Mouse (Mus musculus): Measurements from ENCODE around the gene Epha1. TPM values are rescaled to one million over a fixed set of nuclear protein-coding genes. Genes with fewer than 3 reads are reported as not detected.

Epha1 gene
- polyA plus RNA-seq, 1 experiment from 2014 or later = 18.8 TPM

DNA sequence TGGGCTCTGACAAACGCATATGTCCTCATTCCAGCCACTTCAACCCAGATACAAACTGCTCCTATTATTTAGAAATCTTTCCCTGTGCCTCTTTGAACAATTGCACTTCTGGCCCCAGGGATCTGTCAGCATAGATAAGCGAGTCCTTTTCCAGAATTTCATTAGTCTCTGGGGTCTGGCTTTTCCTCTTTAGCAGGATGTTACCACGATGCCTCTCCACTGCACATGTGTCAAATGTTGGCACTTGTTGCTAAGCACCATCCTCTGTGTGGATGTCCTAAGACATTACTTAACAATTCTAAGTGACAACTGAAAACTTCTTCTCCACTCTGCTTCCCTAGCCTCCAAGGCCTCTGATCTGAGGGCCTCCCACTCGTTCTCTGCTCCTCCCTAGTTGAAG, 2.9 kb upstream of the Epha1 start:
- H3K4me1 ChIP-seq (replicated peaks; ENCODE audit: control insufficient read depth, insufficient read depth, low read length) = peaks cover 37% of the 10 kb centered on the region

GRCm38 (mm10) chr6:42375131-42375530, 2.1 kb upstream of the Epha1 start:
- no peak for ATAC-seq (ENCODE audit: low read depth)
- Histone ChIP-seq H3K27me3 (ENCODE audit: control insufficient read depth, insufficient read depth, low read depth, low read length) (no peaks in the 10 kb centered on the region), H3K27ac (ENCODE audit: low read length) (no peak overlapping the region), H3K36me3 (ENCODE audit: control insufficient read depth, insufficient read depth, low read length) (no peaks in the 10 kb centered on the region), H3K4me2 (ENCODE audit: low read depth, low read length) (no peak overlapping the region), H3K4me1 (replicated peaks; ENCODE audit: control insufficient read depth, insufficient read depth, low read length) (peaks cover 35% of the 10 kb centered on the region), H3K4me3 (ENCODE audit: low read length) (no peak overlapping the region), H3K9me3 (ENCODE audit: control insufficient read depth, low read length) (no peaks in the 10 kb centered on the region), H3K9ac (ENCODE audit: low read length) (no peak overlapping the region)
- 91% methylated on average over 2 of the region's 2 CpGs for WGBS

More for the DNA sequence above, 2.9 kb upstream of the Epha1 start:
- 19% methylated on average over 4 of the region's 4 CpGs for WGBS
- no peak for ATAC-seq (ENCODE audit: low read depth)
- no peaks in the 10 kb centered on the region for H3K36me3 ChIP-seq (ENCODE audit: control insufficient read depth, insufficient read depth, low read length)
- H3K27me3 ChIP-seq (ENCODE audit: control insufficient read depth, insufficient read depth, low read depth, low read length) = no peaks in the 10 kb centered on the region
- H3K27ac ChIP-seq (ENCODE audit: low read length) = no peak overlapping the region
- H3K9me3 ChIP-seq (ENCODE audit: control insufficient read depth, low read length) = no peaks in the 10 kb centered on the region
- H3K9ac ChIP-seq (ENCODE audit: low read length) = no peak overlapping the region; the same call in 1 of the 2 replicates
- no peak overlapping the region for H3K4me2 ChIP-seq (ENCODE audit: low read depth, low read length)
- no peak overlapping the region for H3K4me3 ChIP-seq (ENCODE audit: low read length)

DNA sequence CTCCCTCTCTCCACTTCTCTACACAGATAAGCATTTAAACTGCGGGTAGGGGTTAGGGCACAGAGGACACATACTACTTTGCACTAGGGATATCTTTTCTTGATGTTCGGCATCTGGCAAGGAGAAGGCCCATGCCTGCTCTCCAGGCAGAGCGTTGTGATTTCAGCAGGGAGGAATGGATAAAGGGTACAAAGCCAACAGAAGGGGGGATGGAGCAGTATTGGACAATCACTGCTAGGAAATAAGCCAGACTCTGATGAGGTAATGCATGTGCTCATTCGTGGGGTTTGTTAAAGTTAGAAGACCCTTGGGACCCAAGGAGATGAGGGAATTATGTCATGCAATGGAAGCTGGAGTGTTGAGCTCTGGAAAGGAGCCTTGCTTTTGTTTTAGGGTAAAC, 1.6 kb upstream of the Epha1 start:
- WGBS = 75% methylated on average over 4 of the region's 4 CpGs

GRCm38 (mm10) chr6:42373669-42374430, 782 bp upstream of the Epha1 start:
- 37% methylated on average over 7 of the region's 7 CpGs for whole genome bisulfite sequencing
- H3K4me1 ChIP-seq (replicated peaks; ENCODE audit: control insufficient read depth, insufficient read depth, low read length) = peaks cover 35% of the 10 kb centered on the region
- no peak overlapping the region for H3K27ac ChIP-seq (ENCODE audit: low read length)
- H3K9me3 ChIP-seq (ENCODE audit: control insufficient read depth, low read length) = no peaks in the 10 kb centered on the region
- H3K36me3 ChIP-seq (ENCODE audit: control insufficient read depth, insufficient read depth, low read length) = no peaks in the 10 kb centered on the region
- peak overlapping the region; percentile 68 for H3K4me3 ChIP-seq (ENCODE audit: low read length)
- peak overlapping the region; percentile 82 for H3K9ac ChIP-seq (ENCODE audit: low read length)
- no peak for ATAC-seq (ENCODE audit: low read depth)
- H3K4me2 ChIP-seq (ENCODE audit: low read depth, low read length) = peak overlapping the region; percentile 89
- H3K27me3 ChIP-seq (ENCODE audit: control insufficient read depth, insufficient read depth, low read depth, low read length) = no peaks in the 10 kb centered on the region

More for the DNA sequence above, 1.6 kb upstream of the Epha1 start:
- no peak for ATAC-seq (ENCODE audit: low read depth)
- no peak overlapping the region for H3K4me3 ChIP-seq (ENCODE audit: low read length)
- H3K27me3 ChIP-seq (ENCODE audit: control insufficient read depth, insufficient read depth, low read depth, low read length) = no peaks in the 10 kb centered on the region
- no peak overlapping the region for H3K27ac ChIP-seq (ENCODE audit: low read length)
- no peak overlapping the region for H3K9ac ChIP-seq (ENCODE audit: low read length)
- H3K36me3 ChIP-seq (ENCODE audit: control insufficient read depth, insufficient read depth, low read length) = no peaks in the 10 kb centered on the region
- H3K4me1 ChIP-seq (replicated peaks; ENCODE audit: control insufficient read depth, insufficient read depth, low read length) = peaks cover 35% of the 10 kb centered on the region
- H3K9me3 ChIP-seq (ENCODE audit: control insufficient read depth, low read length) = no peaks in the 10 kb centered on the region
- no peak overlapping the region for H3K4me2 ChIP-seq (ENCODE audit: low read depth, low read length)

GRCm38 (mm10) chr6:42372421-42372815, 650 bp downstream of the Epha1 start:
- H3K36me3 ChIP-seq (ENCODE audit: control insufficient read depth, insufficient read depth, low read length) = no peaks in the 10 kb centered on the region
- no peaks in the 10 kb centered on the region for H3K27me3 ChIP-seq (ENCODE audit: control insufficient read depth, insufficient read depth, low read depth, low read length)
- 34% methylated on average over 9 of the region's 9 CpGs for WGBS
- no peak for ATAC-seq (ENCODE audit: low read depth)
- H3K9ac ChIP-seq (ENCODE audit: low read length) = peak overlapping the region; percentile 82
- H3K4me3 ChIP-seq (ENCODE audit: low read length) = peak overlapping the region; percentile 68
- H3K4me2 ChIP-seq (ENCODE audit: low read depth, low read length) = peak overlapping the region; percentile 89
- peak overlapping the region; percentile 84 for H3K27ac ChIP-seq (ENCODE audit: low read length)
- peaks cover 35% of the 10 kb centered on the region for H3K4me1 ChIP-seq (replicated peaks; ENCODE audit: control insufficient read depth, insufficient read depth, low read length)
- H3K9me3 ChIP-seq (ENCODE audit: control insufficient read depth, low read length) = no peaks in the 10 kb centered on the region

GRCm38 (mm10) chr6:42372001-42372400, 1.1 kb downstream of the Epha1 start:
- peak overlapping the region; percentile 84 for H3K27ac ChIP-seq (ENCODE audit: low read length)
- H3K9ac ChIP-seq (ENCODE audit: low read length) = peak overlapping the region; percentile 82
- peak overlapping the region; percentile 68 for H3K4me3 ChIP-seq (ENCODE audit: low read length)

DNA sequence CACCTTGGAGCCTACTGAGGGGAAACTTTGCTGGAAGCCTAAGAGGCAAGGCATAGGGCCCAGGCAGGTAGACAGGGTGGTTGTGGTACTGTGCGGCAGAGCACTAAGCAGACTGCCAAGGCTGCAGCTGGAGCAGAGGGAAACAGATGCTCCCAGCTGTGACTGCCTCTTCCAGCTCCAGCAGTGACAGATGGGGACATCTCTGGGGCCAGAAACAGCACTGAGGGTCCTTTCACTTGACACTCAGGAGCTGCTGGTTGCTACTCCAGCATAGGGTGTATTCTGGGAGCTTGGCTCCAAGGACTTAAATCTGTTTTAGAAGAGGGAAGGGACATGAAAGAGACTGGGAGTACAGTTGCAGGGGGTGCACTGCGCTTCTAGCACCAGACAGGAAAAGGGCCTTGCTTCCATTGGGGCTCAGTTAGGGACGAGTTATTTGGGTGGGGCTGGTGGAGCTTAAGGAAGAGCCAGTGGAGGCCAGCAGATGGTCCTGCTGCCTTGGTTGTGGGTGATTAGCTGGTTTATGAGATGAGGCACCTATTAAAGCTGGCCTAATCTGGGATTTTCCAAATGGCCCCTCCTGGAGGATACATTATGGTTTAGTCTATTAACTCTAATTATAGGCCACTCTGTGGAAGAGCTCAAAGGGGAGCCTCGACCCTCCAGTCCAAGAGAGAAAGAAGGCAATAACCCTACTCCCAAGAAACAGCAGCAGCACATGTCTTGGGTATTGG, 2.3 kb downstream of the Epha1 start:
- Histone ChIP-seq H3K4me2 (ENCODE audit: low read depth, low read length) (peak overlapping the region; percentile 30; the same call in 1 of the 2 replicates), H3K4me3 (ENCODE audit: low read length) (no peak overlapping the region), H3K27me3 (ENCODE audit: control insufficient read depth, insufficient read depth, low read depth, low read length) (no peaks in the 10 kb centered on the region), H3K27ac (ENCODE audit: low read length) (peak overlapping the region; percentile 84), H3K9ac (ENCODE audit: low read length) (no peak overlapping the region), H3K9me3 (ENCODE audit: control insufficient read depth, low read length) (no peaks in the 10 kb centered on the region), H3K4me1 (replicated peaks; ENCODE audit: control insufficient read depth, insufficient read depth, low read length) (peaks cover 26% of the 10 kb centered on the region), H3K36me3 (ENCODE audit: control insufficient read depth, insufficient read depth, low read length) (no peaks in the 10 kb centered on the region)
- ATAC-seq (ENCODE audit: low read depth) = peak; percentile 82
- WGBS = 33% methylated on average over 4 of the region's 4 CpGs

More at GRCm38 (mm10) chr6:42372001-42372400, 1.1 kb downstream of the Epha1 start:
- Histone ChIP-seq H3K4me2 (ENCODE audit: low read depth, low read length) (peak overlapping the region; percentile 89), H3K36me3 (ENCODE audit: control insufficient read depth, insufficient read depth, low read length) (no peaks in the 10 kb centered on the region), H3K27me3 (ENCODE audit: control insufficient read depth, insufficient read depth, low read depth, low read length) (no peaks in the 10 kb centered on the region), H3K4me1 (replicated peaks; ENCODE audit: control insufficient read depth, insufficient read depth, low read length) (peaks cover 35% of the 10 kb centered on the region), H3K9me3 (ENCODE audit: control insufficient read depth, low read length) (no peaks in the 10 kb centered on the region)
- ATAC-seq (ENCODE audit: low read depth) = no peak
- WGBS = 24% methylated on average over 3 of the region's 3 CpGs

- Histone ChIP-seq H3K27me3 (ENCODE audit: control insufficient read depth, insufficient read depth, low read depth, low read length) (no peaks in the 10 kb centered on the region), H3K27ac (ENCODE audit: low read length) (peak overlapping the region; percentile 78), H3K9me3 (ENCODE audit: control insufficient read depth, low read length) (no peaks in the 10 kb centered on the region), H3K4me2 (ENCODE audit: low read depth, low read length) (no peak overlapping the region), H3K4me3 (ENCODE audit: low read length) (no peak overlapping the region), H3K9ac (ENCODE audit: low read length) (no peak overlapping the region), H3K36me3 (ENCODE audit: control insufficient read depth, insufficient read depth, low read length) (no peaks in the 10 kb centered on the region), H3K4me1 (replicated peaks; ENCODE audit: control insufficient read depth, insufficient read depth, low read length) (peaks cover 22% of the 10 kb centered on the region)
- ATAC-seq (ENCODE audit: low read depth) = peak; percentile 67
- WGBS = 30% methylated on average over 3 of the region's 3 CpGs
Observed at GRCm38 (mm10) chr6:42369870-42370269, 3.2 kb downstream of the Epha1 start.

DNA sequence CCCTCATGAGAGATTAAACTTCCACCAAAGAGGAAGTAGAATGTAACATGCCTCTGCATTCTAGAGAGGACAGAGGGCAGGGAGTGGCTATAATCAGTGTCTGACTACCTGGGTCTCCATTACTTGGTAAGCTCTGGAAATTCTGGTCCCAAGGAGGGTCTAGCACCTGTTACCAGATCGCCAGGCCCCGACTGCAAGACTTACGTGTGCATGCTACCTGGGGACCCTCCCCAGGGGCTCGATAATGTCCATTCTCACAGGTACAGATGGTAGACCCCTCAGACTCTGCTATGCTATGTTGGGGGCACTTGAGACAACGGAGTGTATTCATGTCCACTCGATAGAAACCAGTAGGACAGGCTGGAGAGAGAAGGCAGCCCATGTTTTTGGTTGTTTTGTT, 7.9 kb downstream of the Epha1 start:
- H3K27me3 ChIP-seq (ENCODE audit: control insufficient read depth, insufficient read depth, low read depth, low read length) = no peaks in the 10 kb centered on the region
- no peak for ATAC-seq (ENCODE audit: low read depth)
- H3K9ac ChIP-seq (ENCODE audit: low read length) = no peak overlapping the region
- no peak overlapping the region for H3K4me3 ChIP-seq (ENCODE audit: low read length)
- peaks cover 10% of the 10 kb centered on the region for H3K4me1 ChIP-seq (replicated peaks; ENCODE audit: control insufficient read depth, insufficient read depth, low read length)
- no peaks in the 10 kb centered on the region for H3K9me3 ChIP-seq (ENCODE audit: control insufficient read depth, low read length)
- H3K36me3 ChIP-seq (ENCODE audit: control insufficient read depth, insufficient read depth, low read length) = peaks cover 11% of the 10 kb centered on the region
- H3K27ac ChIP-seq (ENCODE audit: low read length) = no peak overlapping the region
- 91% methylated on average over 6 of the region's 6 CpGs for WGBS
- no peak overlapping the region for H3K4me2 ChIP-seq (ENCODE audit: low read depth, low read length)

Data from lung, embryonic 16.5 days (tissue).